Mouse (Mus musculus) spleen, embryonic (tissue): Measurements from ENCODE around the gene Gm20388.

ENCODE experiments used
- CTCF ChIA-PET: fragments of 350-600 bp; sonication (Branson Sonifier 250); formaldehyde crosslinking; loops from one replicate; lab custom pipeline; 2022; lab: Charles Lee

The Gm20388 gene

DNA sequence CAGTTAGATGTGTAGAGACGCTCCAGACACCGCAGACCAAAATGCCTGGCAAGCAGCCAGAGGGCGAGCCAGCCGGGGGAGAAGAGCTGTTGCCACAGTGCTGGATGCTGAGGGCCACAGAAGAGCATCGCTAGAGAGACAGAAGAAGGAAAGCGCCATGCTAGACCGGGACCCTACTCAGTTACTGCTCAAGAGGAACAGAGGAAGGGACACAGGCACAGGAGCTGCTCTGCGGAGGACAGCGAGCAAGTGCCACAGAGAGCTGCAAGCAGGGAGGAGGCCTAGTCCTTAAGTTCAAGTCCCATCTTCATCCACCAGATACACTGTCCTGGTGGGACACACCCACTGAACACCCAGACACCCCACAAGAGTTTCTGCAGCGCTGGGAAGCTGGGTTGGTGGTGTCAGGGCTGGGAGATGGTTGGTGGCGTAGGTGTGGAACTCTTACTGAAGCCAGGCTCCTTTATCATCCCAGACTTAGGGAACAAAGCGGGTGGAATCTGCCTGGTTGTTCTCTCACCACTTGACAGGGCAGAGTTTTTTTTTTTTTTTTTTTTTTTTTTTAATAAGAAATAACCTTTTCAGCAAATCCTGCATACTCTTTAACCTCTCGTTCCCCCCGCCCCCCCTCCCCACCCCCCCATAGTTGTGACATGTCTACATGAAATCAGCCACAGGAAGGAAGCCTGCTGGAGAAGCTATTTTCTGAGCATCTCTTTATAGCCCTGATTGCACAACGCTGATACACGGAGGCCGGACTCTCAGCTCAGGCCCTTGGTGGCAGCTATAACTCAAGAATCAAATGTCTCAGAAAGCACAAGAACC, 786.7 kb downstream of the Gm20388 start:
- CTCF ChIA-PET: interaction anchor here (0.6 to 1.6 kb wide), 10 partner anchors 11 to 370 kb away, joined by 3 to 7 read pairs (median 4); no protein-coding TSS in a partner anchor

DNA sequence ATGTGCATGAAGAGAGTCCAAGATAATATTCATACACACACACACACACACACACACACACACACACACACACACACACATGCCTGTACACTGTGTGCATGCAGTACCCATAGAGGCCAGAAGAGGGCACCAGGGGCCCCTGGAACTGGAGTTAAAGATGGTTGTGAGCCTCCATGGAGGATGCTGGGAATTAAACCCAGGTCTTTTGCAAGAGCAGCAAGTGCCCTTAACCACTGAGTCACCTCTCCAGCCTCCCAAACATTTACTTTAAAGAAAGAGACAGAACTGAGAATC, 787.3 kb downstream of the Gm20388 start:
- CTCF ChIA-PET: interaction anchor here (0.6 to 1.6 kb wide), 11 partner anchors 10 to 370 kb away, joined by 3 to 7 read pairs (median 4); no protein-coding TSS in a partner anchor

DNA sequence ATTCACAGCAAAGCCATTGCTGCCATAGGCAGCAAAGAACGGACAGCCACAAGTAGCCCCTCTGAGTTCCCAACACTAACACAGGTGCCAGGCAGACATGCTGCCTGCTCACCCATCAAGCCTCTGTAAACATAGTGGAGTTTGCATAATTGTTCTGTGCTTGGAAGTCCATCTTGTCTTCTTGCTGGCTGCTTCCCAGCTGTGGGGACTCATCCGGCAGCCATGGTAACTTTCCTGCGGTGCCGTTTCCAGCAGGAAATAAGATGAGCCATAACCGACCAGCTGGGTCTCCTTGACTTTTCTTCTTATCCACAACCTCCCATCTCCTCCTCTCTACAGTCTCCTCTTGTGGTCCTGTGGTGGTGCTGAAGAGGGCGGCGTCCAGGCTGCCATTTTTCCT, 787.8 kb downstream of the Gm20388 start:
- CTCF ChIA-PET: interaction anchor here (0.5 to 1.1 kb wide), 3 partner anchors 12 to 36 kb away, joined by 3 read pairs; no protein-coding TSS in a partner anchor

DNA sequence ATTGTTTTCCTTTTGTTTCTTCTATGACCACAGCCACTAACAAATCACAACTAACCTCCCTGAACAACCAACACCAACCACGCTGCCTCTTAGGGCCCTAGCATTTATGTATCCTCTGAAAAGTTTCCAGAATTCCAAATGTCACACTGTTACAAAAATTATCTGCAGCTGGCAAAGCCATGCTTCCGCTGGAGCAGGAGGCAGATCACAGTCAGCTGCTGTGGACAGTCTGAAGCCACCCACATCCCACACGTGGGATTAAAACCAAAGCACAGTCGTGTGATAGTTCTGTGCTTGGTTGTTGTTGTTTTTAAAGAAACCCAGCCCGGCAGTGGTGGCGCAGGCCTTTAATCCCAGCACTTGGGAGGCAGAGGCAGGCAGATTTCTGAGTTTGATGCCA, 788.4 kb downstream of the Gm20388 start:
- CTCF ChIA-PET: interaction anchor here (0.8 to 1.2 kb wide), 3 partner anchors 13 to 45 kb away, joined by 3 to 7 read pairs (median 3); no protein-coding TSS in a partner anchor

DNA sequence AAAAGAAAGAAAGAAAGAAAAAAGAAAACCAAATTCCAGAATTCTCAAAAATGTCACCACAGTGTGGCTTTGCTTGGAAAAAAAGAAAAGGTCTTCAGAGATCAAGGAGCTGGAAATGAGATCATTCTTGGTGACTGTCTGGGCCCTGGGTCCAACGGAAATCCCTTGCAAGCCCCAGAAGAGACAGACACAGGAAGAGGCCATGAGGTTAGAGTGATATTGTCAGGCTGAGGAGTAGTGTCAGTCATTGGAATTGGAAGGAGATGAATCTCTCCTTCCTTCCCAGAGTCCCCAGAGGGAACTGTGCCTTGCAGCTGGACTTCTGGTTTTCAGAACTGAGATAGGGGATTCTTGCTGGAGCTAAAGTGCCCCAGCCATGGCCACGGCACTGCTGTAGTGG, 788.9 kb downstream of the Gm20388 start:
- CTCF ChIA-PET: interaction anchor here (0.8 to 1.2 kb wide), 2 partner anchors 13 to 44 kb away, joined by 3 to 7 read pairs; no protein-coding TSS in a partner anchor

DNA sequence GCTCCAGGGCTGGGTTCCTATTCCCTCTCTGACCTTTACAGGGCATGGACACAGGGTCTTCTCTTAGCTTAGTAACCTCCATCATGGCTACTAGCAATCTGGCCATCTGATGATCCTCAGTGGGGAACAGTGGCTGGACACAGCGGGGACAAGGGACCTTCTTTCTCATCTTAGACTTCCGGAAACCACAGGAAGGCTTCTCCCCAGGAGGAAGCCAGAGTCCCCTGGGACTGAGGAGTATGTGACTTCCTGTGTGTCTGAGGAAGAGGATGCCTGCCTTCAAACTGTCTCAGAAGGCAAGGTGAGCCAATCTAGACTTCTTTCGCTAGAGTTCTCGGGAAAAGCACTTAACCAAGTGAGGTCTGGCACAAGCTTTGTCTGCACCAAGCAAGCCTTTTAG, 789.4 kb downstream of the Gm20388 start:
- CTCF ChIA-PET: interaction anchor here (0.8 to 1.2 kb wide), 2 partner anchors 14 to 44 kb away, joined by 3 to 7 read pairs; no protein-coding TSS in a partner anchor

DNA sequence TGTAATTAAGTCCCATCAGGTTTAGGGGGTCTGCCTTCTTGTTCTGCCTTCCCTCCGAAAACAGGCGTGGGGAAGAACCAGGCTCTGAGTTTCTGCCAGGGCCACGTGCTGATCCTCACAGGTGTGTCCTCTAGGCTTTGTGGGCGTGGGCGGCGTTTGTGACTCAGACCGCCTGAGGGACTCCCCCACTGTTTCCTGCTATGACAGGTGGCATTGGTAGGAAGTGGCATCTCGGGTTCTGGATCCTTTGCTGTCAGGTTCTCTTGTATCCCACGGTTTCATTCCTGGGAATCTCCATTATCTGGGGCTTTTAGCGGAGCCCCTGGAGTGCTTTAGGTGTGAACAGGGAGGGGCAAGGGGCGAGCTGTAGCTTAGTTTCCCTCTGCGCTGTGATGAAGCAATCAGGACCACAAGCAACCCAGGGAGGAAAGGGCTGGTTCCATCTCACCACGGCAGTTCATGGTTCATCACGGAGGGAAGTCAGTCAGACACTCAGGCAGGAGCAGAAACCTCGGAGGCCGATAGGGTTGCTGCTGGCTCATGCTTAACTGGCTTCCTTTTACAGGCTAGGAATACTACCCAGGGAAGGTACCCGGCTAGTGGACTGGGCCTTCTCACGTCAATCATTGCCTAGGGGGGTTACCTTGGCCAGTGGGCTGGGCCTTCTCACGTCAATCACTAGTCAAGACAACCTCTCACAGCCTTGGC, 791.3 kb downstream of the Gm20388 start:
- CTCF ChIA-PET: interaction anchor here (0.5 to 0.8 kb wide), 3 partner anchors 17 to 95 kb away, joined by 4 to 5 read pairs (median 4); no protein-coding TSS in a partner anchor

DNA sequence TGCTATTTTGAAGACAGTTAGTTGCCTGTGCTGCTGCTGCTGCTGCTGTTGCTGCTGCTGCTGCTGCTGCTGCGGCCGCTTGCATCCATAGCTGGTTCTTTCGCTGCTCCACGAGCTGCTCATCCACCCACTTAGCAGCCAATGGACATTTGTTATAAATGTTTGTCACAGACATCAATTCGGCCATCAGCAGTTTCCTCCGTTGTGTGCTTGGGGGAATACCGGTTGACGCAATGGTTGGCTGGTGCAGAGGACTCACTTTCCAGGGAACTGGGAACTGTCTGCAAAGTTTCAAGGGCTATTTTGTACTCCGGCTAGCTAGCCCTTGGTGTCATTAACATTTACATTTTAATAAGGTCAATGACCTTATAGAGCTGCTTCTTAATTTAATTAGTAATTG, 793.6 kb downstream of the Gm20388 start:
- CTCF ChIA-PET: no interaction called here

DNA sequence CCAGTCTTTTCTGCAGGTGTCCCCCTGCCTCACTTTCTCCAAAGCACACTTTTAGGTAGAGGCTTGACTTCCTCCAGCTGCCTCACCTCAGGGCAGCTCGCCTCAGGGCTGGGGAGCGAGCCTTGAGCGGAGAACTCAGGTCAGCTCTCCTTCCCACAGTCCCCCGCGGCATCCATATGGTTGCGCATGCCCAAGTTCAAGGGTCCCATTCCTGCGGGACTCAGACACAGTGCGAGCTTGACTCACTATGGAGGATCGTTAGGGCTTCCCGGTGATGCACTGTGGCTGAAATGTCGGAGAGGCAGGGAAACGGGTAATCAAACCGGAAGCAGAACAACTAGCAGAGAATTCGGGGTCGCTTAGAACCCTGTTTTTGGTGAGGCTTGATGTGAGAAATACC, 794.5 kb downstream of the Gm20388 start:
- CTCF ChIA-PET: no interaction called here

DNA sequence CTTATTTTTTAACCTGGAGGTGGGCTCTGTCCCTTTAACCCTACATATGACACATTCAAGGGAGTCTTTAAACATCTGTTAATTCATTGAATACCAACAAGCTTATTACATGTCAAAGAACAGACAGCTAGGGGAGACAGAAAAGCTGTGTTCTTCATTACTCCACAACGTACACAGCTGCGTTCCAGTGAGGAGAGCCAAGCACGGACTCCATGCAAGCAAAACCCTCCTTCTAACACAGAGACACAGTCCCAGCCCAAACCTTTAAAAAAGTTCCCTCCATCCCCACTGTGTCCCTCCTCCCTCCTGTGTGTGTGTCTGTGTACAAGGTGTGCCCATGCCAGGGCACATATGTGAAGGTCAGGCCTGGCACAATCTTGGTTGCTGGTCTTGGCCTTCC, 795.6 kb downstream of the Gm20388 start:
- CTCF ChIA-PET: interaction anchor here (0.6 to 0.7 kb wide), 5 partner anchors 29 to 60 kb away, joined by 3 to 7 read pairs (median 3); no protein-coding TSS in a partner anchor

DNA sequence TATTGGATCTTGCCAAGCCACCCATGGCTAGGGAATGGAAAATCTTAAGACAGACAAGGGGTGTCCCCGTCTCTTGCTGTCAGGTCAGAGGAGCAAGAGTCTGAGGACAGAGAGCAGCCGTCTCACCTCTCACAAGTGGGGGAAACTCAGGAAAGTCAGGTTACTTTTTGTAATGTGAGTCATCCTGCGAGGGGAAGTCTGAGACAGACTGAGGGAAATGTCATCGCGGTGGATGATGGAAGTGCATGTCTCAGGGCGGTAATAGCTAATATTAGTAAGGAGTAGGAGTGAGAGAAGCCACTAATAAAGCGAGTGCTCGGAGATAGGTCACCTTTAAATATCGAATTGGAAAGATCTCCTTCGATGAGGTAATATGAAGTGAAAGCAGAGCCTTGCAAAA, 798.5 kb downstream of the Gm20388 start:
- CTCF ChIA-PET: no interaction called here

DNA sequence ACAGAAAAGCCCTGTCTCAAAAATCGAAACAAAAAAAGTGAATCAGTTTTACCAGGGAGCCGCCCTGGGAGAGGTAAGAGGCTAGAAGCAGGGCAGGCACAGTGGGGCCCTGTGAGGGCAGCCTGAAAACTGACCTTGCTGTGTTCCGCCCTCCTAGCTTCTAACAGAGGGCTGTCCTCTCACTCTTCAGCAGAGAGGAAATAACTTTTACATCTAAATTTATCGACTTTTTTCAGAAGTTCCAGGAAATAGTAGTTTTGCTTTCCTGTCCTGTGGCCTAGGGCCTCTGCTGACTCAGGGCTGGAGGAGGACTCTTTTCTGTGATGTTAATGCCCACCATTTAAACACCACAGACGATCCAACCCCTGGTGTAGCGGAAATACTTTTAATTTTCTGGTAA, 804.6 kb downstream of the Gm20388 start:
- CTCF ChIA-PET: interaction anchor here (1.1 kb wide), 1 partner anchor 78 kb away, joined by 4 read pairs; no protein-coding TSS in a partner anchor

DNA sequence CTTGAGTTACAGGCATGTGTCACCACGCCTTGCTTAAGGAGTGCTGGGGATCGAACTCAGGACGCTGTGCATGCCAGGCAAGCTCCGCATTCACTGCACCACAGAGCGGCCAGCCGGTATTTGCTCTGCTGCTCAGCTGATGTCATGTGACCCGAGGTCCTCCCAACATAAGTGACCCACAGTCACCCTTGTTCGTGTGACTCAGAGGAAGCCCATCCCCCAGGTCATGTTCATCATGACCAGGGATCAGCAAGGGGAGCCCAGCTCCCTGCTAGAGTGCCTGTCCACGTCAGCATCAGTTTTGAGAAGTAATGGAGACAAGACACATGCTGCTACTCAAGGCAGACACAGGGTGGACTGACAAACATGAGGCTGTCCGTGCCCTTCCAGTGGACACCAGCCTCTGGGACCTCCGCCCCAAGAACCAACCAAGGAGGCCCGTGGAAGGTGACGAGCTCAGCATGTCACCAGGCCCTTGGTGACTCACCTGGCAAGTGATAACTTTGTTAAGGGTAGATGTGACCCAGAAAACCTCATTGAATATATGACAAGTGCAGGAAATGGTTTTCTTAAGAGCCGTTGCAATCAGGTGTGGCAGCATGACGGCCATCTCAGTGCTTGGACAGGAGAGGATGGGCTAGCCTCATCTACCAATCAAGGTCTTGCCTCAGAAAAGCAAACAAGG, 805.5 kb downstream of the Gm20388 start:
- CTCF ChIA-PET: interaction anchor here (1.1 kb wide), 1 partner anchor 77 kb away, joined by 4 read pairs; no protein-coding TSS in a partner anchor

DNA sequence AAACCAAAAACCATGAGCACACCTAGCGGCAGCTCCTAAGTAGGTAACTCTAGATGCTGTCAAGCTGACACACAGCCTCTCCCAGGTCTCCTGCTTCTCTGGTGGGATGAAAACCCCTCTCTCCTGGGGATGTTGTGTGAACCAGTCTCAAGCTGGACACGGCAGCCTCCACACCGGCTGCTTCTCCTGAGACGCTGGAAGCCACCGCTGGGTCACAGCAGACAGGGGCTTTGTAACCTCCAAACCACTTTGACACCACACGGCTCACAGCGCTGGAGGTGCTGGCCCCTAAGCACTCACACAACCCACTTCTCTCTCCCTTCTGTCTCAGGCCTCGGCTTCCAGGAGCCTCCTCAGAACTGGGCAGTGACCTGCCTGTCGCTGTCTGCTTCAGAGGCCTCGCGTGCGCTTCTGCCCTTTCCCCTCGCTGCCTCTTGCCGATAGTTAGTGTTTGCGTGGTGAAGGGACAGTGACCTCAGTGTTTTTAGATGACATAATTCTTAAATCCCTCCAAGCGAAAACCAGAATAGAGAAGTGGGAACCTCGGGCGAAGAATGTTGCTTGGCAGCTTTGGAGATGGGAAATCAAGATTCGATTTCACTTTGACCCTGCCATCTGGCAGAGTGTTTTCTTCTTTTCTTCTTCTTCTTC, 809.1 kb downstream of the Gm20388 start:
- CTCF ChIA-PET: interaction anchor here (0.6 to 1.3 kb wide), 3 partner anchors 9 to 418 kb away, joined by 6 to 8 read pairs (median 7); no protein-coding TSS in a partner anchor

DNA sequence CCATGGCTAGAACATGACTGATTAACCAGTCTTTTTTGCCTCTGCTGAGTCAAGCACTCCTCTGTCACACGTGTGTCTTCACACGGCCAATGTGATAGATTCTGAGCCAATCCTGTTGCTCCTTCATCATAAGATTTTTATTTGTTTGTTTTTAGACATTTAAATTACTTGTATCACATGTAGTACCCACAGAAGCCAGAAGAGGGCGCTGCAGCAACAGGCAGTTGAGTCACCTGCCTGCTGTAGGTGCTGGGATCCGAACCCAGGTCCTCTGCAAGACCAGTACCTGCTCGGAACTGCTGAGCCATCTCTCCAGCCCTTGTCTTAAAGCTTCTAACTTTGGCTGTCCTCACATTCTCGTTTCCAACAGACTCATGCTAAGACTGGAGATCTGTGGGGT, 812.4 kb downstream of the Gm20388 start:
- CTCF ChIA-PET: interaction anchor here (0.8 kb wide), 1 partner anchor 45 kb away, joined by 3 read pairs; no protein-coding TSS in a partner anchor

DNA sequence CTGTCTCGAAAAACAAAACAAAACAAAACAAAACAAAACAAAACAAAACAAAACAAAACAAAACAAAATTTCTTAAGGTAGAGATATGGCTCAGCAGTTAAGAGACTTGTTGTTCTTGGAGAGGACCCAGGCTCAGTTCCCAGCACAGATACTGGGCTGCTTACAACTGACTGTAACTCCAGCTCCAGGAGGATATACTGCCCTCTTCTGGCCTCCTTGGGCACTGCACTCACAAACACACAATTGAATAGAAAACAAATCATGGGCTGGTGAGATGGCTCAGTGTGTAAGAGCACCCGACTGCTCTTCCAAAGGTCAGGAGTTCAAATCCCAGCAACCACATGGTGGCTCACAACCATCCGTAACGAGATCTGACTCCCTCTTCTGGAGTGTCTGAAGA, 813.5 kb downstream of the Gm20388 start:
- CTCF ChIA-PET: interaction anchor here (0.6 to 2.3 kb wide), 3 partner anchors 23 to 196 kb away, joined by 3 to 6 read pairs (median 5); no protein-coding TSS in a partner anchor

DNA sequence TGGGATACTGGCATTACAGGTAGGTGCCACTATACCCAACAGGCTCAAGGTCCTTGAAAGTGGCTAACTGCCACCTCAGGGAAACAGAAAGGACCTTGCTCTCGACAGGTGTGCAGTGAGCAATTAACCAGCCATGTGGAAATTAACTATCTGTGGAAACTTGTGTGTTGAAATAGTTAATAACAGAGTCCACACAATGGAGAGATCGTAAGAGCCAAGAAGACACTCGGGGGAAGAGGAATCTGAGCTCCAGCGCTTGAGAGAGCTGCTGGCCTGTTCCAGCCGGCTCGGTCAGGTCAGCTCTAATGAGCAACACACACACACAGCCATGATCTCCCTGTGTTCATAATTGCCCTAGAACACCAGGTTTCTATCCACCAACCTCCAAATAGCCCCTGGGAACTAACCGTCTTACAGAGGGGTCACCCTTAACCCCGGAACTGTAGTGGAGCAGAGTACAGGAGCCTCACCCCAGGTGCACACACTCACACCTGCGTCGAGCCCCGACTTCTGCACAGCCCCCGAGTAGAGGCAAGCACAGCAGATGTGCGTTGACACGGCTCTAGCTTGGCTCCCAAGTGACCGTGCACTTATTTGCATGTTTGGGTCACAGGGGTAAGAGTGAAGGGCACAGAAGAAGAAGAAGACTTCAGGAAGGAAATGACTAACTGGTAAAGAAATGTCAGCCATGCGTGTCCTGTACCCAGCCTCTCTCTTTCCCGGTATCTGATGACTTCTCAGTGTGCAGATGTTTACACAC, 814.4 kb downstream of the Gm20388 start:
- CTCF ChIA-PET: interaction anchor here (0.9 to 2.3 kb wide), 2 partner anchors 14 to 23 kb away, joined by 3 to 6 read pairs; no protein-coding TSS in a partner anchor

DNA sequence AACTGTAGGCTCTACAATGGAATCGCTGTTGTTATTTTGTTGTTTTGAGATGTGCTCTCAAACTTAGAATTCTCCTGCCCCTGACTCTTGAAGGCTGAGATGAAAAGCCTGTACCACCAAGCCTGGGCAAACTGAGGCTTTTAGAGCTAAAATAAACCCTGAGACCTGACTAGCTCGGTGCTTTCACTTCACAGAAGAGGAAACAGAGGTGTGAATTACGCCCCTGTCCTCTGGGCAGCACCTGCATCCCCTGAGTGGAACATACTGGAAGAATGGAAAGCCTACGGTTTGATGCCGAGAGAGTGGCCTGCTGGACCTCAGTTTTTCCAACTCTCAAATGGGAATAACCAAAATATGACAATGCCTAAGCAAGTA, 814.9 kb downstream of the Gm20388 start:
- CTCF ChIA-PET: interaction anchor here (0.7 to 2.3 kb wide), 2 partner anchors 22 to 81 kb away, joined by 4 to 6 read pairs; no protein-coding TSS in a partner anchor

DNA sequence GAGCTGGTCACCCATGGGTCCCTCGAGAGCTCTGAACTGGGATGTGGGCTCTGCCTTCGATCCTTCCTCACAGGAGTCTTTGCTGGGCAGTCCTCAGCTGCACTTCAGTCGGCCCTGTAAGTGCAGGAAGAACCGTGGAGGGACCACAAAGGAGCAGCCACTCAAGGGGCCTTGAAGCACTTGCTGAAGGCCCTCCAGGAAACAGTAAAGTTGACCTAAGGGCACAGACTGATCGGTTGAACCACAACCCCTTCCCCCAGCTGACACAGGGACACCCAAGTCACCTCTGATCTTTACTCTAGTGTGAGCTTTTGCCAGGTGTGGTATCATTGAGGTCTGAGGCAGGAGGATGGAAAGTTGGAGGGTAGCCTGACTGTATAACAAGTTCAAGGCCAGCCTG, 815.4 kb downstream of the Gm20388 start:
- CTCF ChIA-PET: interaction anchor here (0.7 to 2.3 kb wide), 2 partner anchors 21 to 80 kb away, joined by 4 to 6 read pairs; no protein-coding TSS in a partner anchor
